Mouse (Mus musculus) liver, postnatal 0 days (tissue): ENCODE measurements at regions not wholly inside any gene's neighbourhood (a gene's known extent, or its start where the extent isn't known, plus 50 kb on each side); places are given as distances from the start of the nearest gene placed in this dataset.

Experiments
- ATAC-seq: fragments of 200-750 bp; cut with Nextera tagmentation; 2 replicates; pipeline ENCODE4 v1.8.0; 2017; ENCODE audit warnings: mild to moderate bottlenecking, moderate library complexity
- DNase-seq: peaks from one replicate; pipeline ENCODE4 v3.0.0-alpha.2; 2016
- H3K27ac ChIP-seq: fragments of 300-500 bp; sonication (generic); 2 replicates; pipeline ENCODE4 v1.5.1; 2014; ENCODE audit warnings: antibody characterized with exemption, moderate library complexity, mild to moderate bottlenecking, low read depth
- H3K27me3 ChIP-seq: fragments of 300-500 bp; sonication (generic); 2 replicates; pipeline ENCODE4 v1.6.1; 2014; ENCODE audit warnings: low read length, control low read depth, mixed read lengths; ENCODE audit not compliant: insufficient read depth
- H3K36me3 ChIP-seq: fragments of 300-500 bp; sonication (generic); replicated peaks from 2 replicates; pipeline ENCODE4 v1.6.1; 2014; ENCODE audit warnings: mild to moderate bottlenecking, control low read depth, low read length, moderate library complexity, mixed read lengths; ENCODE audit not compliant: insufficient read depth
- H3K4me1 ChIP-seq: fragments of 300-500 bp; sonication (generic); 2 replicates; pipeline ENCODE4 v1.6.1; 2014; ENCODE audit warnings: antibody characterized with exemption, mild to moderate bottlenecking, control low read depth; ENCODE audit not compliant: insufficient read depth
- H3K4me2 ChIP-seq: fragments of 300-500 bp; sonication (generic); 2 replicates; pipeline ENCODE4 v1.6.1; 2014; ENCODE audit warnings: low read depth, mild to moderate bottlenecking, low read length, moderate library complexity, mixed read lengths
- H3K4me3 ChIP-seq: fragments of 300-500 bp; sonication (generic); 2 replicates; pipeline ENCODE4 v1.5.1; 2014; ENCODE audit warnings: low read depth, low read length
- H3K9ac ChIP-seq: fragments of 300-500 bp; sonication (generic); replicated peaks from 2 replicates; pipeline ENCODE4 v1.6.1; 2014; ENCODE audit warnings: mild to moderate bottlenecking, moderate library complexity
- H3K9me3 ChIP-seq: fragments of 300-500 bp; sonication (generic); 2 replicates; pipeline ENCODE4 v1.6.1; 2016; ENCODE audit warnings: mild to moderate bottlenecking, control low read depth, low read length, mixed read lengths
- CTCF ChIP-seq: sonication (generic); IDR thresholded peaks from 2 replicates; pipeline ENCODE4 v1.5.1; 2016; ENCODE audit warnings: antibody characterized with exemption, low read depth
- EP300 ChIP-seq: IDR thresholded peaks from 2 replicates; pipeline ENCODE4 v1.6.1; 2016; ENCODE audit warnings: antibody characterized with exemption, low read depth, mild to moderate bottlenecking
- WGBS: fragments of 180-500 bp; shearing (Covaris S2); extraction: QIAGEN DNeasy Blood & Tissue Kit; methylation state at CpG from one replicate; pipeline ENCODE4 v1.1.7; 2014; ENCODE audit not compliant: insufficient replicate concordance; 5-methylcytosine and 5-hydroxymethylcytosine counted together

GRCm38 (mm10) chr11:25518131-25518530 lies 692.4 kb downstream of the 5730522E02Rik start:
- TF ChIP-seq CTCF (no peak), EP300 (no peak)
- no peaks in the 10 kb centered on the region for H3K27me3 ChIP-seq
- DNase-seq (no peak), ATAC-seq (no peak)
- H3K9ac ChIP-seq, result no peak overlapping the region
- 74% methylated on average over 1 of the region's 1 CpGs for WGBS
- no peak overlapping the region for H3K4me3 ChIP-seq
- no peaks in the 10 kb centered on the region for H3K36me3 ChIP-seq
- no peaks in the 10 kb centered on the region for H3K4me1 ChIP-seq
- no peaks in the 10 kb centered on the region for H3K9me3 ChIP-seq
- H3K27ac ChIP-seq, result no peak overlapping the region
- H3K4me2 ChIP-seq, result no peak overlapping the region

GRCm38 (mm10) chr11:25505500-25505899 lies 705.1 kb downstream of the 5730522E02Rik start:
- Histone ChIP-seq H3K4me3 (no peak overlapping the region), H3K9ac (no peak overlapping the region), H3K27ac (no peak overlapping the region), H3K27me3 (no peaks in the 10 kb centered on the region), H3K4me2 (no peak overlapping the region), H3K4me1 (no peaks in the 10 kb centered on the region), H3K9me3 (no peaks in the 10 kb centered on the region), H3K36me3 (no peaks in the 10 kb centered on the region)
- no peak for TF ChIP-seq EP300
- no peak for TF ChIP-seq CTCF
- DNase-seq (no peak), ATAC-seq (no peak)
- WGBS, result 66% methylated on average over 3 of the region's 3 CpGs

GRCm38 (mm10) chr11:25473682-25474365 lies 736.7 kb downstream of the 5730522E02Rik start:
- Histone ChIP-seq H3K27ac (no peak overlapping the region), H3K36me3 (no peaks in the 10 kb centered on the region), H3K9me3 (no peaks in the 10 kb centered on the region), H3K4me2 (no peak overlapping the region), H3K27me3 (no peaks in the 10 kb centered on the region), H3K4me1 (no peaks in the 10 kb centered on the region), H3K4me3 (no peak overlapping the region), H3K9ac (no peak overlapping the region)
- DNase-seq (no peak), ATAC-seq (no peak)
- no peak for TF ChIP-seq CTCF
- TF ChIP-seq EP300, result no peak
- 45% methylated on average over 2 of the region's 2 CpGs for WGBS

GRCm38 (mm10) chr11:25469819-25470218 lies 740.7 kb downstream of the 5730522E02Rik start:
- H3K4me3 ChIP-seq, result no peak overlapping the region
- no peaks in the 10 kb centered on the region for H3K9me3 ChIP-seq
- no peaks in the 10 kb centered on the region for H3K27me3 ChIP-seq
- no peak overlapping the region for H3K9ac ChIP-seq
- TF ChIP-seq EP300 (no peak), CTCF (no peak)
- no peak overlapping the region for H3K4me2 ChIP-seq
- DNase-seq (no peak), ATAC-seq (no peak)
- no peaks in the 10 kb centered on the region for H3K36me3 ChIP-seq
- no peak overlapping the region for H3K27ac ChIP-seq
- 78% methylated on average over 6 of the region's 6 CpGs for WGBS
- H3K4me1 ChIP-seq, result no peaks in the 10 kb centered on the region

GRCm38 (mm10) chr11:25437206-25437605 lies 773.4 kb downstream of the 5730522E02Rik start:
- Histone ChIP-seq H3K4me2 (no peak overlapping the region), H3K27me3 (no peaks in the 10 kb centered on the region), H3K9me3 (no peaks in the 10 kb centered on the region), H3K9ac (no peak overlapping the region), H3K27ac (no peak overlapping the region), H3K36me3 (no peaks in the 10 kb centered on the region), H3K4me3 (no peak overlapping the region), H3K4me1 (no peaks in the 10 kb centered on the region)
- DNase-seq (no peak), ATAC-seq (no peak)
- 65% methylated on average over 1 of the region's 1 CpGs for WGBS
- no peak for TF ChIP-seq CTCF
- TF ChIP-seq EP300, result no peak

GRCm38 (mm10) chr11:25435645-25436044 lies 774.9 kb downstream of the 5730522E02Rik start:
- DNase-seq, result no peak
- Histone ChIP-seq H3K4me1 (no peaks in the 10 kb centered on the region), H3K27ac (no peak overlapping the region), H3K27me3 (no peaks in the 10 kb centered on the region), H3K9me3 (no peaks in the 10 kb centered on the region), H3K36me3 (no peaks in the 10 kb centered on the region), H3K4me2 (no peak overlapping the region), H3K4me3 (no peak overlapping the region), H3K9ac (no peak overlapping the region)
- no peak for ATAC-seq
- WGBS, result 44% methylated on average over 1 of the region's 1 CpGs
- TF ChIP-seq EP300 (no peak), CTCF (no peak)

- Histone ChIP-seq H3K4me2 (no peak overlapping the region), H3K9me3 (no peaks in the 10 kb centered on the region), H3K27ac (no peak overlapping the region), H3K4me3 (no peak overlapping the region), H3K4me1 (no peaks in the 10 kb centered on the region), H3K27me3 (no peaks in the 10 kb centered on the region), H3K9ac (no peak overlapping the region), H3K36me3 (no peaks in the 10 kb centered on the region)
- no peak for DNase-seq
- WGBS, result 75% methylated on average over 4 of the region's 4 CpGs
- TF ChIP-seq CTCF, result no peak
- TF ChIP-seq EP300, result no peak
- ATAC-seq, result no peak
Measured at GRCm38 (mm10) chr11:25423186-25423585, 787.4 kb downstream of the 5730522E02Rik start.
